Mouse (Mus musculus): ENCODE data around the gene Cyp2j6. TPM values are rescaled to one million over a fixed set of nuclear protein-coding genes. Genes with fewer than 3 reads are reported as not detected.

Cyp2j6 gene
- not detected for total RNA-seq (2023)

DNA sequence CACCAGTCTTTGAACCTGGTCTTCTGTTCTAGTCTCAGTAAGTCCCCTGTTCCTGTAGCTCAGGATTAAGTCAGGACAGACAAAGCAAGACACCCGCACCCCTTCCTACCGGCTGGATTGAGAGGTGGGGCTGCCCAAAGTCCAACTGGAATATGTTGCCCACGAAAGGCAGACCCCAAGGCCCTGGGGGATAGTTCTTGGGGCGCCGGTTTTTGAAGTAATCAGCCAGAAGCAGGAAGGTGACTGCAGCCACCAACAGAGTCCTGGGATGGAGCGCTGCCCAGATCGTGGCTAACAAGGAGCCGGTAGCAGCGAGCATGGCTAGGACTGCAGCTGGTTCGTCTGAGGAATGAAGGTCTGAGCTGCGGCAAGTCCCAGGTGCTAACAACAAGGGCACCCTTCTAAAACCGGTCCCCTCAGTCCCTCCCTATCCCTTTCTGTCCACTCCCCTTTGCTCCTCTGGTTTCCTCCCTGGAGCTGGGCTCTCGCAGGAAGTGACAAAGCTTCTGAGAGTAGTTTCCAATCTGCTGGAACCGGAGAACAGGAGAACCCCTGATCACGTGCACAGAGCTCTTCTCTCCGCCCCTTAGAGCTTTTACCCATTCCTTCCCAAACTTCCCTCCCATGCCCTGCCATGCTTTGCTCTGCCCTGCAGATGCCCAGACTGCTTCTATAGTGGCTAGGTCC is at the start of gene Cyp2j6:
Cyp2j6 (minus strand) TSS at position 529 of the 687 bp plus-strand sequence.

GRCm38 (mm10) chr4:96590911-96591790 is 37.7 kb upstream of the Cyp2j6 start, which contains the start of gene Cyp2j9:
TSS of gene Cyp2j9 (minus strand) at chr4:96591578.

GRCm38 (mm10) chr4:96507286-96507685 is 46.2 kb downstream of the Cyp2j6 start, which contains the start of gene Cyp2j8:
TSS of gene Cyp2j8 (minus strand) at chr4:96507386.

Other genes starting within 250 kb of the Cyp2j6 start
- not detected for gene Cyp2j11, start 205.0 kb downstream of the Cyp2j6 start, total RNA-seq (2023)
- not detected for gene Cyp2j8, start 46.3 kb downstream of the Cyp2j6 start, total RNA-seq (2023)
- not detected for gene Cyp2j9, start 37.9 kb upstream of the Cyp2j6 start, total RNA-seq (2023)
- not detected for gene Cyp2j5, start 110.5 kb upstream of the Cyp2j6 start, total RNA-seq (2023)
- not detected for gene Gm12695, start 231.5 kb upstream of the Cyp2j6 start, total RNA-seq (2023)